Mouse (Mus musculus) stomach, embryonic 16.5 days (tissue): ENCODE measurements around the gene Cdh3. TPM values are rescaled to one million over a fixed set of nuclear protein-coding genes. Genes with fewer than 3 reads are reported as not detected.
"Not testable (repeated sequence)": the region's sequence is repeated elsewhere in the genome, so short reads cannot be mapped to it uniquely, and the experiment has no call there.

Source experiments
- ATAC-seq: fragments of 200-750 bp; cut with Nextera tagmentation; 2 replicates; pipeline ENCODE4 v1.8.0; 2017; ENCODE audit warnings: moderate number of reproducible peaks, moderate TSS enrichment; ENCODE audit not compliant: insufficient read depth, low FRiP score
- H3K27ac ChIP-seq: fragments of 300-500 bp; sonication (generic); 2 replicates; pipeline ENCODE4 v1.5.1; 2014; ENCODE audit warnings: low read length
- H3K27me3 ChIP-seq: fragments of 300-500 bp; sonication (generic); 2 replicates; pipeline ENCODE4 v1.6.1; 2014; ENCODE audit warnings: low read length, control low read depth, mixed read lengths; ENCODE audit not compliant: control insufficient read depth, insufficient read depth
- H3K36me3 ChIP-seq: fragments of 300-500 bp; sonication (generic); 2 replicates; pipeline ENCODE4 v1.6.1; 2014; ENCODE audit warnings: low read length; ENCODE audit not compliant: control insufficient read depth, insufficient read depth
- H3K4me1 ChIP-seq: fragments of 300-500 bp; sonication (generic); 2 replicates; pipeline ENCODE4 v1.6.1; 2014; ENCODE audit warnings: low read length, control low read depth, mixed read lengths; ENCODE audit not compliant: control insufficient read depth, insufficient read depth
- H3K4me2 ChIP-seq: fragments of 300-500 bp; sonication (generic); 2 replicates; pipeline ENCODE4 v1.6.1; 2014; ENCODE audit warnings: low read depth, low read length, mixed read lengths
- H3K4me3 ChIP-seq: fragments of 300-500 bp; sonication (generic); replicated peaks from 2 replicates; pipeline ENCODE4 v1.5.1; 2014; ENCODE audit warnings: mild to moderate bottlenecking, low read length
- H3K9ac ChIP-seq: fragments of 300-500 bp; sonication (generic); 2 replicates; pipeline ENCODE4 v1.6.1; 2014; ENCODE audit warnings: low read length
- H3K9me3 ChIP-seq: fragments of 300-500 bp; sonication (generic); replicated peaks from 2 replicates; pipeline ENCODE4 v1.6.1; 2016; ENCODE audit warnings: low read length, control low read depth; ENCODE audit not compliant: control insufficient read depth
- WGBS: fragments of 180-500 bp; shearing (Covaris S2); extraction: QIAGEN DNeasy Blood & Tissue Kit; methylation state at CpG from one replicate; pipeline ENCODE4 v1.1.7; 2014; 5-methylcytosine and 5-hydroxymethylcytosine counted together
- polyA plus RNA-seq: library from polyadenylated mRNA; unstranded; fragments of >200 nt; fragmentation: Nextera tagmentation; extraction: Ambion mirVana; gene quantifications from 2 replicates; pipeline ENCODE4 v1.2.1, GENCODE M21; 2015

Cdh3 gene
- polyA plus RNA-seq, 1 experiment from 2014 or later = 16.7 TPM

- Histone ChIP-seq H3K36me3 (no peaks in the 10 kb centered on the region), H3K4me3 (no peak overlapping the region), H3K9ac (no peak overlapping the region), H3K4me2 (no peak overlapping the region), H3K9me3 (no peaks in the 10 kb centered on the region), H3K27ac (peak overlapping the region; percentile 58; the same call in 1 of the 2 replicates), H3K27me3 (no peaks in the 10 kb centered on the region), H3K4me1 (no peaks in the 10 kb centered on the region)
- WGBS = 44% methylated on average over 3 of the region's 3 CpGs
- peak; percentile 78; the same call in 1 of the 2 replicates for ATAC-seq
Measured at GRCm38 (mm10) chr8:106588443-106589431, 78.0 kb downstream of the Cdh3 start.

- Histone ChIP-seq H3K36me3 (no peaks in the 10 kb centered on the region), H3K9ac (no peak overlapping the region), H3K4me3 (no peak overlapping the region), H3K27me3 (no peaks in the 10 kb centered on the region), H3K9me3 (no peaks in the 10 kb centered on the region), H3K4me1 (no peaks in the 10 kb centered on the region), H3K27ac (no peak overlapping the region), H3K4me2 (no peak overlapping the region)
- no peak for ATAC-seq
- 43% methylated on average over 3 of the region's 3 CpGs for WGBS
Measured at GRCm38 (mm10) chr8:106592458-106592857, 81.8 kb downstream of the Cdh3 start.

- not testable (repeated sequence) for H3K27ac ChIP-seq
- 93% methylated on average over 3 of the region's 3 CpGs for WGBS
Measured at GRCm38 (mm10) chr8:106595623-106596022, 84.9 kb downstream of the Cdh3 start.

GRCm38 (mm10) chr8:106597067-106597466, 86.4 kb downstream of the Cdh3 start:
- 86% methylated on average over 5 of the region's 5 CpGs for WGBS
- Histone ChIP-seq H3K9me3 (no peaks in the 10 kb centered on the region), H3K4me1 (no peaks in the 10 kb centered on the region), H3K4me2 (no peak overlapping the region), H3K27ac (no peak overlapping the region), H3K4me3 (no peak overlapping the region), H3K36me3 (no peaks in the 10 kb centered on the region), H3K9ac (no peak overlapping the region), H3K27me3 (no peaks in the 10 kb centered on the region)
- no peak for ATAC-seq

More at GRCm38 (mm10) chr8:106595623-106596022, 84.9 kb downstream of the Cdh3 start:
- H3K4me2 ChIP-seq, ATAC-seq, H3K4me3 ChIP-seq, H3K9me3 ChIP-seq, H3K9ac ChIP-seq, H3K36me3 ChIP-seq, H3K27me3 ChIP-seq, H3K4me1 ChIP-seq: not testable (repeated sequence)

- Histone ChIP-seq H3K4me1 (0 out of 2 replicates have a peak, but pooled peaks cover 7% of the 10 kb centered on the region), H3K9ac (no peak overlapping the region), H3K4me3 (no peak overlapping the region), H3K27me3 (peaks cover 16% of the 10 kb centered on the region; the same call in 1 of the 2 replicates), H3K36me3 (no peaks in the 10 kb centered on the region), H3K4me2 (no peak overlapping the region), H3K27ac (no peak overlapping the region; the same call in 1 of the 2 replicates), H3K9me3 (no peaks in the 10 kb centered on the region)
- 35% methylated on average over 7 of the region's 7 CpGs for WGBS
- ATAC-seq = no peak
Measured at GRCm38 (mm10) chr8:106599265-106599979, 88.7 kb downstream of the Cdh3 start.

GRCm38 (mm10) chr8:106603131-106603819, 92.6 kb downstream of the Cdh3 start, which contains the start of gene Cdh1:
Gene Cdh1 (plus strand): TSS chr8:106603351.
- peaks cover 7% of the 10 kb centered on the region; the same call in 1 of the 2 replicates for H3K4me1 ChIP-seq
- H3K27ac ChIP-seq = peak within 1 kb of the TSS; percentile 93
- H3K9ac ChIP-seq = peak within 1 kb of the TSS; percentile 86
- peaks cover 23% of the 10 kb centered on the region; the same call in 1 of the 2 replicates for H3K27me3 ChIP-seq
- no peaks in the 10 kb centered on the region for H3K36me3 ChIP-seq
- H3K4me2 ChIP-seq = peak within 1 kb of the TSS; percentile 60
- WGBS = 1% methylated on average over 53 of the region's 53 CpGs
- no peaks in the 10 kb centered on the region for H3K9me3 ChIP-seq
- peak; percentile 93 for ATAC-seq
- H3K4me3 ChIP-seq = peak within 1 kb of the TSS; percentile 66

- 1% methylated on average over 19 of the region's 19 CpGs for WGBS
- Histone ChIP-seq H3K9me3 (no peaks in the 10 kb centered on the region), H3K9ac (peak overlapping the region; percentile 86), H3K4me1 (peaks cover 8% of the 10 kb centered on the region), H3K4me2 (peak overlapping the region; percentile 60), H3K27me3 (peaks cover 23% of the 10 kb centered on the region; the same call in 1 of the 2 replicates), H3K36me3 (no peaks in the 10 kb centered on the region), H3K27ac (peak overlapping the region; percentile 93), H3K4me3 (peak overlapping the region; percentile 66)
- ATAC-seq = no peak
Measured at GRCm38 (mm10) chr8:106603933-106604332, 93.2 kb downstream of the Cdh3 start.

GRCm38 (mm10) chr8:106605657-106606056, 95.0 kb downstream of the Cdh3 start:
- H3K4me3 ChIP-seq = peak overlapping the region; percentile 20
- H3K4me2 ChIP-seq = peak overlapping the region; percentile 48
- no peak overlapping the region; the same call in 1 of the 2 replicates for H3K9ac ChIP-seq
- no peaks in the 10 kb centered on the region for H3K36me3 ChIP-seq
- ATAC-seq = no peak
- peaks cover 15% of the 10 kb centered on the region for H3K4me1 ChIP-seq
- H3K9me3 ChIP-seq = no peaks in the 10 kb centered on the region
- 49% methylated on average over 7 of the region's 7 CpGs for WGBS
- H3K27me3 ChIP-seq = peaks cover 23% of the 10 kb centered on the region; the same call in 1 of the 2 replicates
- peak overlapping the region; percentile 21; the same call in 1 of the 2 replicates for H3K27ac ChIP-seq
